Mouse (Mus musculus): Measurements from ENCODE around the gene Nfkb2.

DNA sequence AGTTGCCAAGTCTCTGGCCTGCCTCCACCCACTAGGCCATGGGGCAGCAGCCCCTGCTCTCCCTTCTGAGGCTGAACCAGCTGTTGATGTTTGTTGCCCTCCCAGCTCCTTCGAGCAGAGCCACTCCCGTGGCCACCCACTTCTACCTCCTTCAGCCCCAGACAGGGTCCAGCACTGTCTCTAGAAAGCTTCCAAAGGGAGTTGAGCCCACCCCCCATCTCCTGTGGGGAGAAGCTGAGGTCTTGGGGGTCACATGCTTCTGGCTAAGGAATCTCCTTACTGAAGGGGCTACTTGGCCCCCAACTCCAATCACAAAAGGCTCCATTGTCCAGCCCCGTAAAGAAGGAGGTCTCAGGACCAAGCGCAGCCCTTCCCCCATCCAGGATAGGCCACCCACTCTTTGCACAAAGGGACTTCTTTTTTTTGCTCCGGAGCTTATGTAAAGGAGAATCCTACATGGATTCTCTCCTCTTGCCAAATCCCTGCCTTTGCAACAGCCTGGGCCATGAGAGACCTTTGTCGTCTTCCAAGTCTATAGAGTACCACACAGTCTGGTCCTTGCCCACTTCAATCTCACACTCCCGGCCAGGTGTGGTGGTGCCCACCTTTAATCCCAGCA lies 28.7 kb downstream of the Nfkb2 start:
- TF ChIP-seq POLR2A (IDR thresholded peaks at IDR 0.05; ENCODE audit: control insufficient read depth, extremely low read depth, insufficient read depth, low read length, poor library complexity), result no peak
- no peak for TF ChIP-seq CTCF (IDR thresholded peaks at IDR 0.05; ENCODE audit: borderline replicate concordance, control insufficient read depth, extremely low read depth, insufficient read depth, low read length, poor library complexity)

Data from thymus, adult 2 months (tissue).